Comparison of ENCODE assay signal across 9 mouse cellular contexts in genomic region chr5:139075125-139075524, GRCm38 (mm10).
DNase-seq lines count a peak whose midpoint lies in the region; ATAC-seq and TF ChIP-seq lines count a peak whose summit lies in the region.
"Had no signal": no experiment of that assay in that cellular context is flagged by ENCODE, and none has a peak within 500 bp of the region (broad histone marks: within the 10 kb centered on the region; RNA-seq: fewer than 3 reads in every experiment).

No protein-coding gene starts in this region.

- no peak overlapping the region for H3K27ac ChIP-seq in liver, embryonic 14.5 days
- H3K27ac ChIP-seq in thymus, adult 2 months (ENCODE audit: control insufficient read depth, insufficient read depth, low read length) = no peak overlapping the region

- no peaks in the 10 kb centered on the region for H3K4me1 ChIP-seq in liver, embryonic 14.5 days (replicated peaks; ENCODE audit: control insufficient read depth in 2 of 2, insufficient read depth in 2 of 2, low read length in 1 of 2)
- H3K4me1 ChIP-seq in thymus, adult 2 months (replicated peaks; ENCODE audit: control insufficient read depth, insufficient read depth, low read length) = no peaks in the 10 kb centered on the region

- WGBS in liver, embryonic 14.5 days (ENCODE audit: insufficient replicate concordance) = 9% methylated on average over 3 of the region's 3 CpGs
- 29% methylated on average over 3 of the region's 3 CpGs for WGBS in thymus, adult 2 months

- TF ChIP-seq EP300 in liver, embryonic 14.5 days (IDR thresholded peaks at IDR 0.05; ENCODE audit: low read depth) = no peak

- H3K4me2 ChIP-seq in liver, embryonic 14.5 days (ENCODE audit: low read depth) = no peak overlapping the region

- TF ChIP-seq POLR2A in thymus, adult 2 months (IDR thresholded peaks at IDR 0.05; ENCODE audit: control insufficient read depth, extremely low read depth, insufficient read depth, low read length, poor library complexity) = no peak

- TF ChIP-seq CTCF in liver, embryonic 14.5 days (IDR thresholded peaks at IDR 0.05; ENCODE audit: low read depth) = peak; percentile 83
- peak; percentile 47; the same call in 1 of the 2 replicates for TF ChIP-seq CTCF in thymus, adult 2 months (IDR thresholded peaks at IDR 0.05; ENCODE audit: borderline replicate concordance, control insufficient read depth, extremely low read depth, insufficient read depth, low read length, poor library complexity)

- no peak overlapping the region for H3K4me3 ChIP-seq in liver, embryonic 14.5 days (ENCODE audit: insufficient read depth in 1 of 2, low read depth in 2 of 2, low read length in 2 of 2)
- H3K4me3 ChIP-seq in thymus, adult 2 months (ENCODE audit: control insufficient read depth, insufficient read depth, low read length) = no peak overlapping the region
- H3K4me3 ChIP-seq: erythroblast, embryonic 14.5 days had no signal

- no peak for ATAC-seq in liver, embryonic 14.5 days (ENCODE audit: insufficient read depth)

- H3K36me3 ChIP-seq in liver, embryonic 14.5 days (replicated peaks; ENCODE audit: control insufficient read depth, insufficient read depth, low read depth) = no peaks in the 10 kb centered on the region
- no peaks in the 10 kb centered on the region for H3K36me3 ChIP-seq in thymus, adult 2 months (ENCODE audit: control insufficient read depth, insufficient read depth, low read length)

- H3K27me3 ChIP-seq in liver, embryonic 14.5 days (ENCODE audit: control insufficient read depth, insufficient read depth, low read length) = no peaks in the 10 kb centered on the region
- no peaks in the 10 kb centered on the region for H3K27me3 ChIP-seq in thymus, adult 2 months (ENCODE audit: control insufficient read depth, insufficient read depth, low read length)

- peak; percentile 73 for DNase-seq in urinary bladder, postnatal 14 days (ENCODE audit: low spot score)
- no peak for DNase-seq in urinary bladder, adult 2 months (ENCODE audit: low spot score)
- peak; percentile 79 to 84 for DNase-seq in cerebellum, adult 18-20 months
- DNase-seq in frontal cortex, postnatal 36 days (ENCODE audit: low spot score in 2 of 2) = peak; percentile 62 to 74
- peak; percentile 57 to 80 for DNase-seq in kidney, adult 8-10 months
- peak; percentile 13 to 29 (median 24) for DNase-seq in liver, embryonic 14.5 days (ENCODE audit: low read depth in 3 of 3, low spot score in 3 of 3)
- peak; percentile 23 for DNase-seq in ovary, adult 18-20 months (ENCODE audit: low spot score)
- peak; percentile 75 for DNase-seq in thymus, adult 2 months

- no peak overlapping the region for H3K9ac ChIP-seq in liver, embryonic 14.5 days (replicated peaks)

- no peaks in the 10 kb centered on the region for H3K9me3 ChIP-seq in liver, embryonic 14.5 days (ENCODE audit: control insufficient read depth, low read length)
